Mouse (Mus musculus) lung, adult 2 months (tissue): ENCODE results near the gene Abcb6.

Experiments used
- CTCF ChIP-seq: fragments of 200-500 bp; IDR thresholded peaks from 2 replicates; pipeline ENCODE4 v1.5.1; 2011; ENCODE audit warnings: mild to moderate bottlenecking, low read length, control low read depth; ENCODE audit not compliant: insufficient read depth
- POLR2A ChIP-seq: fragments of 200-500 bp; IDR thresholded peaks from 2 replicates; pipeline ENCODE4 v1.6.1; 2011; ENCODE audit warnings: low read depth, mild to moderate bottlenecking, control low read depth, low read length, borderline replicate concordance; ENCODE audit errors: extremely low read depth

- TF ChIP-seq CTCF (no peak), POLR2A (no peak; the same call in 1 of the 2 replicates)
These were observed 38.2 kb upstream of the Abcb6 start for GRCm38 (mm10) chr1:75218227-75219001.
